Mouse (Mus musculus) liver, embryonic 13.5 days (tissue): ENCODE data around the gene Afmid. TPM values are rescaled to one million over a fixed set of nuclear protein-coding genes. Genes with fewer than 3 reads are reported as not detected.

Experiments used
- ATAC-seq: fragments of 200-750 bp; cut with Nextera tagmentation; 2 replicates; pipeline ENCODE4 v1.8.0; 2017; ENCODE audit warnings: low read depth, mild to moderate bottlenecking, moderate number of reproducible peaks, moderate library complexity
- DNase-seq: peaks from one replicate; pipeline ENCODE4 v3.0.0; 2022
- H3K27ac ChIP-seq: fragments of 300-500 bp; sonication (generic); 2 replicates; pipeline ENCODE4 v1.5.1; 2015; ENCODE audit warnings: moderate library complexity, mild to moderate bottlenecking, inconsistent platforms
- H3K27me3 ChIP-seq: fragments of 300-500 bp; sonication (generic); 2 replicates; pipeline ENCODE4 v1.6.1; 2015; ENCODE audit warnings: mild to moderate bottlenecking, inconsistent platforms
- H3K36me3 ChIP-seq: fragments of 300-500 bp; sonication (generic); 2 replicates; pipeline ENCODE4 v1.6.1; 2015; ENCODE audit warnings: mild to moderate bottlenecking, inconsistent platforms
- H3K4me1 ChIP-seq: fragments of 300-500 bp; sonication (generic); replicated peaks from 2 replicates; pipeline ENCODE4 v1.6.1; 2015; ENCODE audit warnings: inconsistent platforms
- H3K4me2 ChIP-seq: fragments of 300-500 bp; sonication (generic); 2 replicates; pipeline ENCODE4 v1.6.1; 2015; ENCODE audit warnings: inconsistent platforms, mild to moderate bottlenecking, moderate library complexity
- H3K4me3 ChIP-seq: fragments of 300-500 bp; sonication (generic); replicated peaks from 2 replicates; pipeline ENCODE4 v1.5.1; 2015; ENCODE audit warnings: mild to moderate bottlenecking, inconsistent platforms
- H3K9ac ChIP-seq: fragments of 300-500 bp; sonication (generic); 2 replicates; pipeline ENCODE4 v1.6.1; 2015; ENCODE audit warnings: mild to moderate bottlenecking, inconsistent platforms
- H3K9me3 ChIP-seq: fragments of 300-500 bp; sonication (generic); replicated peaks from 2 replicates; pipeline ENCODE4 v1.6.1; 2016; ENCODE audit warnings: inconsistent platforms
- WGBS: fragments of 180-500 bp; shearing (Covaris S2); methylation state at CpG from one replicate; pipeline ENCODE4 v1.1.7; 2015; ENCODE audit not compliant: insufficient replicate concordance; 5-methylcytosine and 5-hydroxymethylcytosine counted together
- polyA plus RNA-seq: library from polyadenylated mRNA; unstranded; fragments of >200 nt; fragmentation: Nextera tagmentation; extraction: Ambion mirVana; gene quantifications from 2 replicates; pipeline ENCODE4 v1.2.1, GENCODE M21; 2015

Gene Afmid
- polyA plus RNA-seq, 1 experiment from 2014 or later: 7.8 TPM

DNA sequence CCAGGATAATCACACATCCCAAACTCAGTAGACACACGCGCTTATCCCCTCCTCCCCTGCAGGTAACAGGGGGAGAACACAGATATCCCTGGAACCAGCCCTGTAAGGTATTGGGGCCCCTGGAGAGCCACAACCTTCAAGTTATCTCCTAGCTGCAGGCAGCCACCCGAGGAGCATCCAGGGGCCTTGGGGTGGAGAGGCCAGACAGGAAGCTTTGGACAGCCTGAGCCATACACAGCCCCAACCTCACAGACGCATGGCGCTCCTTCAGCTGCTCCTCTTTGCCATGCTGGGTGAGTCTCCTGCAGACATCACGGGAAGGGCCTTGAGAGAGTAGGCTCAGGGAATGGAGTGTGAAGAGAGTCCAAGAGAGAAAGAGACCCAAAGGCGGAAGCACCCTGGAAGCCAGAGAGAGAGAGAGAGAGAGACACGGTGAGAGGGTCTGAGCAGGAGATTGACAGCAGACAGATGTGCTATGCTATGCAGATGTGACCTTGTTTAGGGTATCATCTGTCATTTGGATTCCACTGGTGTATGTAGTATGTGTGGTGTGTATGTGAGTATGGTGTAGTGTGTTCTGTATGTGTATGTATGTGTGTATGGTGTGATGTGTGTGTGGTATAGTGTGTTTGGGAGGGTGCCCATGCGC is 28.1 kb upstream of the Afmid start, which contains the start of gene 6030468B19Rik:
TSS of gene 6030468B19Rik (plus strand) at position 150 of the 649 bp plus-strand sequence.
- peaks cover 96% of the 10 kb centered on the region for H3K4me1 ChIP-seq
- 15% methylated on average over 9 of the region's 9 CpGs for WGBS
- H3K27me3 ChIP-seq: no peaks in the 10 kb centered on the region
- H3K9ac ChIP-seq: peak within 1 kb of the TSS; percentile 95
- H3K27ac ChIP-seq: peak within 1 kb of the TSS; percentile 99
- H3K9me3 ChIP-seq: no peaks in the 10 kb centered on the region
- H3K4me3 ChIP-seq: peak within 1 kb of the TSS; percentile 80
- H3K4me2 ChIP-seq: peak within 1 kb of the TSS; percentile 81
- H3K36me3 ChIP-seq: peaks cover 37% of the 10 kb centered on the region
- peak; percentile 90 for DNase-seq
- ATAC-seq: peak; percentile 94

DNA sequence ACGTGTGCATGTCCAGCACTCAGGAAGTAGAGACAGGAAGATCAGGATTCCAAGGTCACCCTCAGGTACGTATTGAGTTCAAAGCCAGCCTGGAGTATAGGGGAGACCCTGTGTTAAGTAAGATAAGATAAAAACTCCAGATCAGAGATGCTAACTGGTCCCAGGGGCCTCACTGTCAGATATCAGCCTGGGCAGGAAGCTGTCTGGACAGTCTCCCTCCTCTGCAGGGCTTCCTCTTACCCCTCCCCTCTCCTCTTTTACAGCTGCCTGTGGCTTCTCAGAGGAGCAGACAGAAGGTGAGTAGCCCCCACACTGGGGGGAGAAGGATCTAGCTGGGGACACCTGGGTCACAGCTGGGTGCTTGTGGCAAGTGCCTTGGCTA is 27.6 kb upstream of the Afmid start:
- H3K9me3 ChIP-seq: no peaks in the 10 kb centered on the region
- H3K27me3 ChIP-seq: no peaks in the 10 kb centered on the region
- peak overlapping the region; percentile 95 for H3K9ac ChIP-seq
- ATAC-seq (peak; percentile 52), DNase-seq (peak; percentile 57)
- H3K27ac ChIP-seq: peak overlapping the region; percentile 99
- peaks cover 96% of the 10 kb centered on the region for H3K4me1 ChIP-seq
- peaks cover 38% of the 10 kb centered on the region for H3K36me3 ChIP-seq
- H3K4me3 ChIP-seq: peak overlapping the region; percentile 80
- peak overlapping the region; percentile 81 for H3K4me2 ChIP-seq
- 8% methylated on average over 2 of the region's 2 CpGs for WGBS

DNA sequence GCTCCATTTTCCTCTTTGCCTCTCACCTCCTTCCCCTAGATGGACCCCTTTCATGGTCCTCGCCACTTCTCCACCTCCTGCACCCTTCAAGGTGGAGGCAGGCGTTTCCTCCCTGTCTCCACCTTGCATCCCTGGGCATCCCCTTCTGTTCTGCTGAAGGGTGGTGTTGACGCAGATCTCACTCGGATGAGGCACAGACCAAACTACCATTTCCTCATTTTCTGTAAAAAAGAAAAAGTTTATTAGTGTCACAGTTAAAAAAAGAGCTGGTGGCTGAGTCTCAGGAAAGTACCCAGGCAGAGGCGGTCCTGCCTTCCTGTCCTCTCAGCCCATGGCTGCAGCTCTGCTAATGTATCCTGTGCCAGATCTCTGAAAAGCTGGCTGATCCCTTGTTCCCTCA is 26.6 kb upstream of the Afmid start:
- peaks cover 97% of the 10 kb centered on the region for H3K4me1 ChIP-seq
- H3K4me3 ChIP-seq: peak overlapping the region; percentile 80
- ATAC-seq: no peak
- WGBS: 47% methylated on average over 5 of the region's 5 CpGs
- peak overlapping the region; percentile 81 for H3K4me2 ChIP-seq
- peak overlapping the region; percentile 99 for H3K27ac ChIP-seq
- no peaks in the 10 kb centered on the region for H3K9me3 ChIP-seq
- peak overlapping the region; percentile 95 for H3K9ac ChIP-seq
- peaks cover 47% of the 10 kb centered on the region for H3K36me3 ChIP-seq
- no peaks in the 10 kb centered on the region for H3K27me3 ChIP-seq
- no peak for DNase-seq

DNA sequence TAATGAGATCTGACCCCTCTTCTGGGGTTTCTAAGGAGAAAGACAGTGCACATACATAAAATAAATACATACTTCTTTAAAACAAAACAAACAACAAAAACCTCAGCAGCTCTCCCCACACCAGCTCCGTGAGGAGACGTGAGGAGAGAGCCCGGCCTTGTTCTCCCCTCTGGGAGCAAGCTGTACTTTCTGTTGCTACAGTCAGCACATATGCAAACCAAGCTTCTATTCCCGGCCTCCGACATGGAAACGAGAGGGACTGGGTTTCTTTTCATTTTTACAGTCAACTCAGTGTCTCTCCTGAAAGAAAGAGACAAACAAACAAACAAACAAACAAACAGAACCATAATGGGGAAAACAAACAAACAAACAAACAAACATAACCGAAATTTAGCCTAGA is 25.7 kb upstream of the Afmid start:
- no peak for DNase-seq
- H3K4me3 ChIP-seq: peak overlapping the region; percentile 80
- WGBS: 89% methylated on average over 7 of the region's 7 CpGs
- no peak for ATAC-seq
- H3K27me3 ChIP-seq: no peaks in the 10 kb centered on the region
- peaks cover 92% of the 10 kb centered on the region for H3K4me1 ChIP-seq
- H3K36me3 ChIP-seq: peaks cover 55% of the 10 kb centered on the region
- peak overlapping the region; percentile 99 for H3K27ac ChIP-seq
- peak overlapping the region; percentile 95 for H3K9ac ChIP-seq
- peak overlapping the region; percentile 81 for H3K4me2 ChIP-seq
- H3K9me3 ChIP-seq: no peaks in the 10 kb centered on the region

DNA sequence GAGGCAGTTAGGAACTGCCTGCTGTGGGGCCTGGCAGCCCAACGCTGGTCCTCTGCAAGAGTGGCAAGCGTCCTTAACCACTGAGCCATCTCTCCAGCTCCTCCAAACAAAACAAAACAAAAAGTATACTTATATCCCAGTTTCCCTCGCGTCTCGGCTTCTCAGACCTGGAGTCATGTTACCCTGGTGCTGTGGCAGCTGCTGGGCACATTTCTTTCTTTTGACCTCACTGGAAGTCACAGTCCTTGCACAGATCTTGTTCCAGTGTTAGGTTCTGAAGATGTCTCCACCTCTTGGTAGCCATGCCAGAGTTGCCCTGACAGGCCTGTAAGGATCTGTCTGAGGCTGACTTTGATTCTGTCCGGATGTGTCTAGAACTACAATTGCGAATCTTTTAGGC is 24.1 kb upstream of the Afmid start:
- peak overlapping the region; percentile 80 for H3K4me3 ChIP-seq
- H3K4me1 ChIP-seq: peaks cover 93% of the 10 kb centered on the region
- no peaks in the 10 kb centered on the region for H3K9me3 ChIP-seq
- peak overlapping the region; percentile 95 for H3K9ac ChIP-seq
- H3K27me3 ChIP-seq: no peaks in the 10 kb centered on the region
- no peak for ATAC-seq
- peaks cover 71% of the 10 kb centered on the region for H3K36me3 ChIP-seq
- H3K4me2 ChIP-seq: peak overlapping the region; percentile 81
- WGBS: 90% methylated on average over 7 of the region's 7 CpGs
- DNase-seq: no peak
- H3K27ac ChIP-seq: peak overlapping the region; percentile 99

DNA sequence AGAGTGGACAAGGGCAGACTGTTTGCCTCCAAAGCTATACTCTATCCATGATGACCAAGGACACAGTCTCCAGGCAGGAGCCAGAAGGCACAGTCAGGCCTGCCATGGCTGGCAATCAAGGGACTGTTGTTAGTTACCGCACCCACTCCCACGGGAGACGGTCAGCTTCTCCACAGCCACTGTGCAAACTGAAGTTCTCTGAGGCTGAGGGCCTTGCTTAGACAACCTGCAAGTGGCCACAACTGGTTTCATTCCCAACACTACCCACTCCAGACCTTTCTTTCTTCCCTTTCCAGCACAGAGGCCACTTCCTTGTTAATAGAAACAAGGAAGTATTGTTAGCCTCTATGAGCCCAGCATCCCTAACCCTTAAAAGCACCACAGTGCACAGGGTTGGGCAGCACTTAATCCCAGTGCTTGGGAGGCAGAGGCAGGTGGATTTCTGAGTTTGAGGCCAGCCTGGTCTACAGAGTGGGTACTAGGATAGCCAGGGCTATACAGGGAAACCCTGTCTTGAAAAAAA is 22.5 kb upstream of the Afmid start:
- no peaks in the 10 kb centered on the region for H3K27me3 ChIP-seq
- no peaks in the 10 kb centered on the region for H3K9me3 ChIP-seq
- peak overlapping the region; percentile 95 for H3K9ac ChIP-seq
- peak overlapping the region; percentile 80 for H3K4me3 ChIP-seq
- DNase-seq (no peak), ATAC-seq (no peak)
- H3K36me3 ChIP-seq: peaks cover 86% of the 10 kb centered on the region
- peaks cover 90% of the 10 kb centered on the region for H3K4me1 ChIP-seq
- 80% methylated on average over 3 of the region's 3 CpGs for WGBS
- H3K4me2 ChIP-seq: peak overlapping the region; percentile 81
- peak overlapping the region; percentile 99 for H3K27ac ChIP-seq

DNA sequence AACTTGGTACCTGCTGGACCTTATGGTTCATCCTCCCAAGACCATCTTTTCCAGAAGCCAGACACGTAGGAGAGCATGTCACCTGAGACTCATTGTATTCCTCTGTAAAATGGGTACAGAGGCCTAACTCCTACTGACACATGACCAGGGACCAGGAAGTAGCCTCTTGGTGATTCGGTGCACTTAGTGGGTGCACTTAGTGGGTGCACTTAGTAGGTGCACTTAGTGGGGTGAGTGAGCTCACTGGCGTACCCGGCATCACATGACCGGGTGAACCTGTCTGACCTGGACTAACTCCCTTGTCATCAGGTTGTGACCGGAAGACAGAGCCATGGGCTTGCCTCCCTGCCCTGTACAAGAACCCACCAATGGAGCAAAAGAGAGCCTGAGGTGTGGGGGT is 18.9 kb upstream of the Afmid start:
- no peaks in the 10 kb centered on the region for H3K27me3 ChIP-seq
- H3K9me3 ChIP-seq: no peaks in the 10 kb centered on the region
- peaks cover 78% of the 10 kb centered on the region for H3K36me3 ChIP-seq
- ATAC-seq: no peak
- H3K9ac ChIP-seq: no peak overlapping the region
- 93% methylated on average over 6 of the region's 6 CpGs for WGBS
- no peak for DNase-seq
- no peak overlapping the region for H3K4me2 ChIP-seq
- H3K4me3 ChIP-seq: no peak overlapping the region
- no peak overlapping the region for H3K27ac ChIP-seq
- H3K4me1 ChIP-seq: peaks cover 84% of the 10 kb centered on the region

DNA sequence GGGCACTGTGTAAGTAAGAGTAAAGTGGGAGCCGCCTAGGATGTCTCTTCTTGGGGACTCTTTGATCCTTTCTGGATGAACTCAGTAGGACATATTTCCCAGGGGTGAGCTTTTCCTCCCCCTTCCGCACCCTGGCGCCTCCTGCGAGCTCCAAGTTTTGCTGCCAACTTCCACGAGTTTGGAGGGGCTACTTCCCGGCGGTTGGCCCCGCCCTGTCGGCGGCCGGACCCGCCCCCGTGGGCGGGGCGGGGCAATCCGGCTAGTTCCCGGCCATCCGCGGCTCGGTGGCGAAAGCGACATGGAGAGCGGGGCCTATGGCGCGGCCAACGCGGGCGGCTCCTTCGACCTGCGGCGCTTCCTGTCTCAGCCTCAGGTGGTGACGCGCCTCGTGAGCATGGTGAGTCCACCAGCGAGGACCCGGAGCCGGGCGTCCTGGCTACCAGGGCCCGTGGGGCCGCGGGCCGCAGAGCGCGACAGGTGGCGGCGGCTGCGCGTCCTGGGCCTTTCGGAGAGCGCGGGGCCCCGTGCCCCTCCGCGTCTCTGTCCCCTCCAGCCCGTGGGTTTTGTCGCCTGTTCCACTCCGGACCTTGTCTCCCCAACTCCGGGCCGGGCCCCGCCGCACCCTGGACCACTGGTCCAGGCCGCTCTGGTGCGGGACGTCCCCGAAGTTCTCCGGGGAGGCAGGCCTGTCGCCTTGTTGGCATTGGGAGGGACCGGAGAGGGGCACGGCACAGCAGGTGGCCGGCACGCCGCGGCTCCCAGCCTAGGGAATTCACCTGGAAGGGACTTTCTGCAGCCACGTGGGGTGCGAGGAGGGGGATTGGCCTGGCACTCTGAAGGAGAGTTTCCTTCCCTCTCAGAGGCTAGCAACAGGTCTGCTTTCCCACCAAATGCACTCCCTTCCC is 16.1 kb upstream of the Afmid start, which contains the start of the genes Gm20708 and Syngr2:
TSS of gene Gm20708 (plus strand) at position 262 of the 905 bp plus-strand sequence.
TSS of gene Syngr2 (plus strand) at position 262 of the 905 bp plus-strand sequence.
- peak; percentile 72 for ATAC-seq
- Histone ChIP-seq H3K9me3 (no peaks in the 10 kb centered on the region), H3K27me3 (no peaks in the 10 kb centered on the region), H3K4me1 (peaks cover 89% of the 10 kb centered on the region), H3K4me2 (peak within 1 kb of the TSS; percentile 83), H3K27ac (peak within 1 kb of the TSS; percentile 87), H3K4me3 (peak within 1 kb of the TSS; percentile 81), H3K9ac (peak within 1 kb of the TSS; percentile 91), H3K36me3 (peaks cover 79% of the 10 kb centered on the region)
- WGBS: under 1% methylated on average over 75 of the region's 75 CpGs
- DNase-seq: peak; percentile 79

DNA sequence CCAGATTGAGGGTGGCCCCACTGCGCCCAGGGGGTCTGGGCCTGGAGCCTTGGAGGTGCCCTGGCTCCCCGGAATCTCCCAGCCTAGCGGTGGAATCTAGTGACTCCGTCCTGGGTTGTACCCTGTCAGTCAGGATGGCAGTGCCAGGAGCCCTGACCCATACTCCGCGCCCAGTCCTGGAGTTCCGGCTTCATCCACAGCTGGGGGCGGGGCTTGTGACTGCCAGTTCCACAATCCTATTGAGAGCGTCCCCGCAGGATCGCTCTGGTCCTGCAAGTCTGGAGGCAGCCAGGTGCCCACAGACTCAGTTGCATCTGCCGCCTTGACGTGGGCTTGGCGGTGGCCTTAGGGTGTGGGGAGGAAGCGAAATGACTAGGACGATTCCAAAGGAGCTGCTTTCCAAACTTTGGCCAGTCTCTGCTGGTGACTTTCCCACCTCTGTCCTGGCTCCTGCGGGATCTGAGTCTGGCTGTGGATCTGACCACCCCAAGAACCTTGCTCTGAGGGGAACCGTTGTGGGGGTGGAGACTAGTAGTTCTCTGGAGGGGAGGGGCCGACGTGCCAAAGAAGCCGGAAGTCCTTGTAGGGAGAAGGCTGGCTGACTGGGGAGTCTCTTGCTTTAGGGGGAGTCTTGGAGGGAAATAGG is 15.2 kb upstream of the Afmid start:
- DNase-seq (peak; percentile 79), ATAC-seq (peak; percentile 75)
- no peaks in the 10 kb centered on the region for H3K27me3 ChIP-seq
- peak overlapping the region; percentile 81 for H3K4me3 ChIP-seq
- under 1% methylated on average over 21 of the region's 21 CpGs for WGBS
- no peaks in the 10 kb centered on the region for H3K9me3 ChIP-seq
- peak overlapping the region; percentile 91 for H3K9ac ChIP-seq
- peaks cover 86% of the 10 kb centered on the region for H3K4me1 ChIP-seq
- peak overlapping the region; percentile 83 for H3K4me2 ChIP-seq
- H3K27ac ChIP-seq: peak overlapping the region; percentile 87
- H3K36me3 ChIP-seq: peaks cover 79% of the 10 kb centered on the region

DNA sequence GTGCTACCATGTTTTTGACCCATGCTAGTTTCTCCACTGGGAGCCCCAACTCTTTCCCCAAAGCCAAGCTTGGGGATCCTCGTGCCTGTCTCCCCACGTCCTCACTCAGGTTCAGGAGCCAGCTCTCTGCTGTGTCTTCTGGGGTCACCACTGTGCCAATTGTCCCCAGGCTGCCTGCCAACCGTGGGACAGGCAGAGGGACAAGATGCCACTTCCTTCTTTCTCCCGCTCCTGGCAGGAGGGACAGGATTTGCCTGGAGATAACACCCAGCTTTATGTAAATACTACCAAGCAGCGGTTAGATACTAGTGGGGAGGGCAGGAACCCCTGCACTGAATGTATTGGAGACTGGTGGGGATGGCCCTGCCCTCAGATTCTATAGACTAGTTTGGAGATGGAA is 11.9 kb upstream of the Afmid start:
- H3K4me1 ChIP-seq: peaks cover 81% of the 10 kb centered on the region
- peaks cover 81% of the 10 kb centered on the region for H3K36me3 ChIP-seq
- H3K27ac ChIP-seq: peak overlapping the region; percentile 87
- no peak for DNase-seq
- no peak for ATAC-seq
- no peak overlapping the region for H3K4me3 ChIP-seq
- H3K9me3 ChIP-seq: no peaks in the 10 kb centered on the region
- 52% methylated on average over 5 of the region's 5 CpGs for WGBS
- peak overlapping the region; percentile 45 for H3K9ac ChIP-seq
- H3K27me3 ChIP-seq: no peaks in the 10 kb centered on the region
- H3K4me2 ChIP-seq: no peak overlapping the region
